Mouse (Mus musculus) forebrain, postnatal 0 days (tissue): ENCODE measurements at regions not wholly inside any gene's neighbourhood (a gene's known extent, or its start where the extent isn't known, plus 50 kb on each side); places are given as distances from the start of the nearest gene placed in this dataset.

Source experiments
- ATAC-seq: fragments of 200-750 bp; cut with Nextera tagmentation; 2 replicates; pipeline ENCODE4 v1.8.0; 2017; ENCODE audit warnings: mild to moderate bottlenecking, moderate library complexity
- DNase-seq: peaks from one replicate; pipeline ENCODE4 v3.0.0-alpha.2; 2015
- H3K27ac ChIP-seq: fragments of 300-500 bp; sonication (generic); 2 replicates; pipeline ENCODE4 v1.5.1; 2014; ENCODE audit warnings: low read depth, mild to moderate bottlenecking, antibody characterized with exemption, low read length, moderate library complexity, mixed read lengths
- H3K27me3 ChIP-seq: fragments of 300-500 bp; sonication (generic); 2 replicates; pipeline ENCODE4 v1.6.1; 2014; ENCODE audit warnings: mild to moderate bottlenecking, low read length, mixed read lengths; ENCODE audit not compliant: insufficient read depth
- H3K36me3 ChIP-seq: fragments of 300-500 bp; sonication (generic); 2 replicates; pipeline ENCODE4 v1.6.1; 2014; ENCODE audit warnings: mild to moderate bottlenecking, moderate library complexity; ENCODE audit not compliant: insufficient read depth
- H3K4me1 ChIP-seq: fragments of 300-500 bp; sonication (generic); 2 replicates; pipeline ENCODE4 v1.6.1; 2014; ENCODE audit warnings: antibody characterized with exemption; ENCODE audit not compliant: insufficient read depth
- H3K4me2 ChIP-seq: fragments of 300-500 bp; sonication (generic); 2 replicates; pipeline ENCODE4 v1.6.1; 2014; ENCODE audit warnings: low read depth, mild to moderate bottlenecking, moderate library complexity
- H3K4me3 ChIP-seq: fragments of 300-500 bp; sonication (generic); 2 replicates; pipeline ENCODE4 v1.5.1; 2014; ENCODE audit warnings: low read depth, low read length, mixed read lengths
- H3K9ac ChIP-seq: fragments of 300-500 bp; sonication (generic); 2 replicates; pipeline ENCODE4 v1.6.1; 2014; ENCODE audit warnings: mild to moderate bottlenecking
- H3K9me3 ChIP-seq: fragments of 300-500 bp; sonication (generic); 2 replicates; pipeline ENCODE4 v1.6.1; 2016; ENCODE audit warnings: low read length
- CTCF ChIP-seq: sonication (generic); IDR thresholded peaks from 2 replicates; pipeline ENCODE4 v1.5.1; 2016; ENCODE audit warnings: antibody characterized with exemption, control low read depth, low read depth
- WGBS: fragments of 180-500 bp; shearing (Covaris S2); extraction: QIAGEN DNeasy Blood & Tissue Kit; methylation state at CpG from one replicate; pipeline ENCODE4 v1.1.7; 2014; 5-methylcytosine and 5-hydroxymethylcytosine counted together

- Histone ChIP-seq H3K4me1 (no peaks in the 10 kb centered on the region), H3K9me3 (no peaks in the 10 kb centered on the region), H3K4me2 (no peak overlapping the region), H3K27me3 (no peaks in the 10 kb centered on the region), H3K4me3 (no peak overlapping the region), H3K9ac (no peak overlapping the region), H3K36me3 (0 out of 2 replicates have a peak, but pooled peaks cover 5% of the 10 kb centered on the region), H3K27ac (no peak overlapping the region)
- DNase-seq (peak; percentile 8), ATAC-seq (no peak)
- WGBS: 73% methylated on average over 2 of the region's 2 CpGs
- peak; percentile 45 for TF ChIP-seq CTCF
Measured at GRCm38 (mm10) chr7:62179387-62179786, 167.0 kb upstream of the Ndn start.

DNA sequence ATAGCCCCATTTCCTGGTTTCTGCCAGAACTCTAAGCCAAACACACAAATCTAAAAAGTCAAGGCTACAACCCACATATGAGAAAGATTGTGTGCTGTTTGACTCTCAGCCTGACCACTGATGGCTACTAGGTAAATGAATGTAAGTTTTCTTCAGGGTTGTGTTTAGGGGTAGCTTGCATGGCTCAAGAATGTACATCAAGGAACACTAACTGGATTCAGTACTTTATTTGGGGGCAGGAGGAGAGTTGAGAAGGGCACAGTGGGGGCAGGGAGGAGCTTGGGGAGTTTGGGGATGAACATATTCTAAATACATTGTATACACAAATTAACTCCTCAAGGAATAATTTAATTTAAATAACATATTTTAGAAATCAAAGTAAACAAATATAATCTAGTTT lies 137.8 kb upstream of the Ndn start:
- ATAC-seq: no peak
- no peak for TF ChIP-seq CTCF
- H3K9me3 ChIP-seq: no peaks in the 10 kb centered on the region
- peak overlapping the region; percentile 28 for H3K4me3 ChIP-seq
- H3K9ac ChIP-seq: no peak overlapping the region
- H3K36me3 ChIP-seq: peaks cover 3% of the 10 kb centered on the region; the same call in 1 of the 2 replicates
- peak overlapping the region; percentile 42 for H3K4me2 ChIP-seq
- H3K27ac ChIP-seq: no peak overlapping the region
- H3K4me1 ChIP-seq: no peaks in the 10 kb centered on the region
- no peak for DNase-seq
- no peaks in the 10 kb centered on the region for H3K27me3 ChIP-seq

DNA sequence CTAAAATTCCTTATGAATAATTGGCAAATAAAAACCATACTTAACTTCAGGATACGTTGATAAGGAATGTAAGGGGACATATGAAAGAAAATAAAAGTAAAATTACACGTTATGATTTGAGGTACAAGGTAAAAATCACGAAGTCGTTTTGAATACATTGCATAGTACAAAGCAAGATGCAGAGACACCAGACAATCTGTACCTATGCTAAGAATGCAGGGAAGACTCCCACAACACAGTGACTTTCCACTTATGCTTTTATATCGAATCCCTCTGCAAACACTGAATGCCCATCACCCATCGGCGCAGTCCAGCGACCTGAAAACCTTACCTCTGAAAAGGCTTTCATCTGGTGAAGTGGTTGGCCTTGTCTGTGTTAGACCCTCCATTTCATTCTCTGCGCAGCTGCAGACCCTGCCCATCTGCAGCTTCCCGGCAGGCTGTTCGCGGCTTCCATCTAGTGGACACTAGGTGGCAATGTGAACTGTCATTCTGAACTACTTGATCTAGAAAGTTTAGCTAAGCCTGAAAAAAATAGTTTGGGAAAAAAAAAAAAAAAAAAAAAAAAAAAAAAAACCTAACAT lies 137.2 kb upstream of the Ndn start:
- 33% methylated on average over 12 of the region's 12 CpGs for WGBS
- Histone ChIP-seq H3K9me3 (no peaks in the 10 kb centered on the region), H3K4me3 (peak overlapping the region; percentile 34), H3K4me1 (no peaks in the 10 kb centered on the region), H3K9ac (peak overlapping the region; percentile 33; the same call in 1 of the 2 replicates), H3K36me3 (peaks cover 3% of the 10 kb centered on the region; the same call in 1 of the 2 replicates), H3K27me3 (no peaks in the 10 kb centered on the region), H3K27ac (no peak overlapping the region), H3K4me2 (no peak overlapping the region)
- DNase-seq (peak; percentile 84), ATAC-seq (peak; percentile 97)
- TF ChIP-seq CTCF: peak; percentile 72

DNA sequence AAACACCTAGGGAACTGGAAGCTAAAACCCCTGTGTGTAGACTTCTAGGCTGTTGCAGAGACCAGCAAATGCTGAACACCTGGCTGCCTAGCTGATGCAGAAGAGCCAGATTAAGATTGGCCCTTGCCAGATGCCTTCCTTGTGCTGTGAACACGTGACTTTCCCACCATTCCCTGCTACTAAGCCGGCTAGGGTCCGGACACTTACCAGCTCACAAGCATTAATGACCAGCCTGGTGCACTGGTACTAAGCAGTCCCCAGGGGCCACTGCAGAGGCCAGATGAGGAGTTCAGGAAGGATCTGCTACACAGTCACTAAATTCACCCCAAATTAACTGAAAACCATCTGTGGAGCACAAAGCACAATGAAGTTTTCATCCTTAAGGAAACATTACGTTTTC lies 121.2 kb upstream of the Ndn start:
- H3K4me2 ChIP-seq: no peak overlapping the region
- DNase-seq: no peak
- H3K9ac ChIP-seq: no peak overlapping the region
- no peak for ATAC-seq
- 35% methylated on average over 4 of the region's 4 CpGs for WGBS
- TF ChIP-seq CTCF: no peak
- no peaks in the 10 kb centered on the region for H3K4me1 ChIP-seq
- no peaks in the 10 kb centered on the region for H3K36me3 ChIP-seq
- no peaks in the 10 kb centered on the region for H3K27me3 ChIP-seq
- no peak overlapping the region for H3K27ac ChIP-seq
- no peak overlapping the region for H3K4me3 ChIP-seq
- H3K9me3 ChIP-seq: no peaks in the 10 kb centered on the region

DNA sequence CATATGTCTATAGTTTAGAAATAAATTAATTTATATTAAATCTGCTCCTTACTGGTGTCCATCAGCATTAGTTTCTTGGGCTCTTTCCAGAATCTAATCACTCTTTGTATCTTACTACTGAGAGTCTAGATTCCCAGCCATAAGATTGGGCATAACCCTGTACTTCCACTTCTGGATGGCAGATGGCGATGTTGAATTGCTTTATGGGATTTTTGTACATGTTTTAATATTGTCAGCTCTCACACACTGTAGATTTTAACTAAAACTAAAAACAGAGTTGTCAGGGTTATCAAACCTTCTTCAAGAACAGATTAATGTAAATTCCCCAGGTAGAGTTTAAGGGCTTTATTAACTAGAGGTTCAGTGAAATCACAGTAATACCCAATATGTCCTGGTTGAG lies 118.6 kb upstream of the Ndn start:
- peak; percentile 72 for TF ChIP-seq CTCF
- H3K36me3 ChIP-seq: no peaks in the 10 kb centered on the region
- 5% methylated on average over 1 of the region's 1 CpGs for WGBS

GRCm38 (mm10) chr7:62230713-62231112 lies 115.7 kb upstream of the Ndn start:
- WGBS: 17% methylated on average over 2 of the region's 2 CpGs
- ATAC-seq (no peak), DNase-seq (no peak)
- no peaks in the 10 kb centered on the region for H3K9me3 ChIP-seq
- H3K36me3 ChIP-seq: no peaks in the 10 kb centered on the region
- no peak overlapping the region for H3K9ac ChIP-seq
- peak overlapping the region; percentile 21 for H3K4me3 ChIP-seq
- H3K4me2 ChIP-seq: peak overlapping the region; percentile 41
- H3K27me3 ChIP-seq: no peaks in the 10 kb centered on the region
- no peaks in the 10 kb centered on the region for H3K4me1 ChIP-seq
- H3K27ac ChIP-seq: peak overlapping the region; percentile 45; the same call in 1 of the 2 replicates
- TF ChIP-seq CTCF: no peak

More for the DNA sequence above, 118.6 kb upstream of the Ndn start:
- Histone ChIP-seq H3K9me3 (no peaks in the 10 kb centered on the region), H3K4me2 (no peak overlapping the region), H3K9ac (no peak overlapping the region), H3K4me1 (no peaks in the 10 kb centered on the region), H3K27ac (no peak overlapping the region), H3K27me3 (no peaks in the 10 kb centered on the region), H3K4me3 (no peak overlapping the region)
- DNase-seq: peak; percentile 69
- no peak for ATAC-seq

GRCm38 (mm10) chr7:62231120-62231574 lies 115.2 kb upstream of the Ndn start:
- ATAC-seq (peak; percentile 96), DNase-seq (peak; percentile 94)
- Histone ChIP-seq H3K27ac (peak overlapping the region; percentile 45; the same call in 1 of the 2 replicates), H3K4me2 (peak overlapping the region; percentile 41), H3K9me3 (no peaks in the 10 kb centered on the region), H3K4me3 (peak overlapping the region; percentile 21), H3K36me3 (no peaks in the 10 kb centered on the region), H3K27me3 (no peaks in the 10 kb centered on the region), H3K9ac (no peak overlapping the region), H3K4me1 (no peaks in the 10 kb centered on the region)
- WGBS: 22% methylated on average over 13 of the region's 13 CpGs
- peak; percentile 38 for TF ChIP-seq CTCF
